Mouse (Mus musculus) testis, adult 2 months (tissue): ENCODE data around the gene Serinc5.

Experiments
- CTCF ChIP-seq: fragments of 200-500 bp; IDR thresholded peaks from 2 replicates; pipeline ENCODE4 v1.5.1; 2012; ENCODE audit warnings: low read depth, mild to moderate bottlenecking, inconsistent platforms, low read length, moderate library complexity; ENCODE audit not compliant: control insufficient read depth, insufficient read depth, insufficient replicate concordance
- POLR2A ChIP-seq: fragments of 200-500 bp; IDR thresholded peaks from 2 replicates; pipeline ENCODE4 v1.6.1; 2012; ENCODE audit warnings: low read depth, mild to moderate bottlenecking, inconsistent platforms, low read length, moderate library complexity; ENCODE audit not compliant: control insufficient read depth

DNA sequence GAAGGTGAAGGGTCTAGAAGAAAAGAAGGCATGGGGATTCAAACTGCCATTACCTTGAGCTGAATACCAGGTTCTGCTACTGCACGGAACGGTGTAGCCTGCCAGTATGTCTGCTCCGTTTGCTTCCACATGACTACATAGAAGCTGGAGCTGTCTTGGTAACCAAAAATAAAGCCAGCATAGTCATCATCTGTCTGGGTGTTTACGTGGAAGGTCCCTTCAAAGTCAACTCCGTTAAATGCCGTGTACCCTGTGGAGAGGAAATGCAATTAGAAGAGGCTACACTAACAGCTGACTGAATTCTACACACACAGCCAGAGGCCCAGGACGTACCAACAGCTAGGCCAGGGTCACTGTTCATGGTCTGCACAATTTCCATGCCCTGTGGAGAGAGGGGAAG lies 144.1 kb downstream of the Serinc5 start:
- TF ChIP-seq POLR2A (no peak), CTCF (no peak)
